Mouse (Mus musculus) midbrain, embryonic 15.5 days (tissue): ENCODE data around the gene Xpnpep1. TPM values are rescaled to one million over a fixed set of nuclear protein-coding genes. Genes with fewer than 3 reads are reported as not detected.

Source experiments
- ATAC-seq: fragments of 200-750 bp; cut with Nextera tagmentation; replicated peaks from 2 replicates; pipeline ENCODE4 v1.8.0; 2017; ENCODE audit warnings: moderate TSS enrichment
- H3K27ac ChIP-seq: fragments of 300-500 bp; sonication (generic); 2 replicates; pipeline ENCODE4 v1.5.1; 2015; ENCODE audit warnings: mild to moderate bottlenecking, inconsistent platforms
- H3K27me3 ChIP-seq: fragments of 300-500 bp; sonication (generic); replicated peaks from 2 replicates; pipeline ENCODE4 v1.6.1; 2015; ENCODE audit warnings: inconsistent platforms
- H3K36me3 ChIP-seq: fragments of 300-500 bp; sonication (generic); replicated peaks from 2 replicates; pipeline ENCODE4 v1.6.1; 2015; ENCODE audit warnings: inconsistent platforms
- H3K4me1 ChIP-seq: fragments of 300-500 bp; sonication (generic); 2 replicates; pipeline ENCODE4 v1.6.1; 2015; ENCODE audit warnings: inconsistent platforms
- H3K4me2 ChIP-seq: fragments of 300-500 bp; sonication (generic); 2 replicates; pipeline ENCODE4 v1.6.1; 2015; ENCODE audit warnings: inconsistent platforms, mild to moderate bottlenecking, moderate library complexity
- H3K4me3 ChIP-seq: fragments of 300-500 bp; sonication (generic); 2 replicates; pipeline ENCODE4 v1.5.1; 2015; ENCODE audit warnings: mild to moderate bottlenecking, inconsistent platforms
- H3K9ac ChIP-seq: fragments of 300-500 bp; sonication (generic); 2 replicates; pipeline ENCODE4 v1.6.1; 2015; ENCODE audit warnings: mild to moderate bottlenecking, inconsistent platforms
- H3K9me3 ChIP-seq: fragments of 300-500 bp; sonication (generic); 2 replicates; pipeline ENCODE4 v1.6.1; 2016; ENCODE audit warnings: inconsistent platforms
- WGBS: fragments of 180-500 bp; shearing (Covaris S2); methylation state at CpG from one replicate; pipeline ENCODE4 v1.1.7; 2015; ENCODE audit warnings: mixed read lengths; 5-methylcytosine and 5-hydroxymethylcytosine counted together
- polyA plus RNA-seq: library from polyadenylated mRNA; unstranded; fragments of >200 nt; fragmentation: Nextera tagmentation; extraction: Ambion mirVana; gene quantifications from 2 replicates; pipeline ENCODE4 v1.2.1, GENCODE M21; 2015

Xpnpep1 gene
- polyA plus RNA-seq, 1 experiment from 2014 or later: 125 TPM

DNA sequence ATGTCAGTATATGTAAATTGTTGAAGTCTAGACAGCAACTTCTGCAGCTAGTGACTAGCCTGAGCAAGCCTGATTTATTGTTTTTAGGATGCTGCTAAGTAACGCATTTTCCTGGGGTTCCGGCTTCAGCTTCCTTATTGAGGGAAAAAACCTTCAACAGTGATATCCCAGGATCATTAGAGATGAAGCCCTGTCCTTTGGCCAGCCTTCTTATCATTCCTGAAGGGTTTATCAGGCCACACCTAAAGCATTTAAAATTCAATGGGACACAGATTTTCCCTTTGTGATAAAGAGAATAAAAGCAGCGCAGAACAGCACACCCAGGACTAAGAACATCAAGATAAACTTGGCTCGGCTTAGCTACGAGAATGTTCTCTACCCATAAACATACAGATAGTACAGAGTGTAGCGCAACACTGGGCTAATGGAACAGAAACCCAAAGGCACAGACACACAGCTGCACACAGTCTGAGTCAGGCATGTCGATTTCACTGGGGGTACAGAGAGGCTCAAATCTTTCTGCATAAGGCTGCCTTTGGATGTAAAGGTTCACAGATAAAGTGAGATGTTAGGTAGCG, 17.9 kb downstream of the Xpnpep1 start:
- H3K36me3 ChIP-seq: peaks cover 9% of the 10 kb centered on the region; the same call in 1 of the 2 replicates

DNA sequence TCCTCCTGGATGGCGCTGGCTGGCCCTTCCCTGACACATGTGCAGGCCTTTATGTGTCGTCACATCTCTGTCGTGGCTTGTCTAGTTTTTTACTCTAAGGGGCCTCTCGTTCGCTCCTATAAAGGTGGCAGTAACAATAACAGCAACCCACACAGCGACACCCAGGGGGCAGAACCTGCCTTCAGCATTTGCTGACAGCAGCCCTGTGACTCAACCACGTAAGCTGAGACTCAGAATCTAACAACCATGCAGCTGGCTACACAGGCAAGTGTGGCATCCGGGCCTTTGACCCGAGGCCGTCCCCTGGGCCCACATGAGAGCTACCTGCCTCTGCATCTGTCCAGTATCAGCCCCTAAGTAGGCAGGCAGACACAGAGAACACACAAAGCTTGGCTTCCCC, 18.5 kb downstream of the Xpnpep1 start:
- H3K36me3 ChIP-seq: peaks cover 9% of the 10 kb centered on the region; the same call in 1 of the 2 replicates
- no peak for ATAC-seq
- no peak overlapping the region for H3K9ac ChIP-seq
- 88% methylated on average over 10 of the region's 10 CpGs for WGBS
- H3K4me1 ChIP-seq: no peaks in the 10 kb centered on the region
- no peak overlapping the region for H3K4me3 ChIP-seq
- H3K9me3 ChIP-seq: no peaks in the 10 kb centered on the region
- no peaks in the 10 kb centered on the region for H3K27me3 ChIP-seq
- no peak overlapping the region for H3K27ac ChIP-seq
- H3K4me2 ChIP-seq: no peak overlapping the region

More for the DNA sequence above, 17.9 kb downstream of the Xpnpep1 start:
- 88% methylated on average over 8 of the region's 8 CpGs for WGBS
- H3K27ac ChIP-seq: no peak overlapping the region
- no peaks in the 10 kb centered on the region for H3K27me3 ChIP-seq
- H3K9me3 ChIP-seq: no peaks in the 10 kb centered on the region
- H3K4me3 ChIP-seq: no peak overlapping the region
- H3K9ac ChIP-seq: no peak overlapping the region
- no peak for ATAC-seq
- no peaks in the 10 kb centered on the region for H3K4me1 ChIP-seq
- H3K4me2 ChIP-seq: no peak overlapping the region

DNA sequence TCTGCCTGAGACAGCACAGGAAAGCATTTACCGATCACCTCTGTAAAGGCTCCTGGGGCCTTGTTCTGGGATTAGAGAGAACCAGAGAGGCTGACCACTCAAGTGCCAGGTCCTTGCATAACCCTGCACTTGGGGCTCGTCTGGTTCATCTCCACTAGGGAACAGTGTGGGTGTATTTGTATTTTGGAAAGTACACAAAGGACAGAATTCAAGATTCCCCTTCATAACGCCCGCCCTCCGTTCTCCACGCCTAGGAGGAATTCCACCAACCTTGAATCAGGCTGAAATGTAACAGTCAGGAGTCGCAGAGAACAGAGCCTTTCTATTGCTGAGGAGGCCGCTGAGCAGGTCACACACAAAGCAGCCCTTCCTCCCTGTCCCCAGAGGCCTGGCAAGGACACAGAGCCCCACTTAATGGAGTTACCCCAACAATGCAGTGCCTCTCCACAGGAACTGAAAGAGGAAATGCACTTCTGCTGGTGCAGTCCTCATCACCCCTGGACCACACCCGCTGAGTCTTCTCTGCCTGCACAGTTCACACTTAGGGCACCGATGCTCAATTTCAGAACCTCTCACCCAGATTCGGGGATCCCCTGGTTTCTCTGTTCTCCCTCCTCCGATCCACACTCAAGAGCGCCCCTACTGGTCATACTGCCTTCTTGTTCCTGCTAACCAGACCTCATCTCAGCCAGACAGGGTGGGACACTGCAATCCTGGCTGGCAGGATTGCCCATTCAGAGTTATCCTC, 20.1 kb downstream of the Xpnpep1 start:
- Histone ChIP-seq H3K36me3 (peaks cover 7% of the 10 kb centered on the region; the same call in 1 of the 2 replicates), H3K9ac (no peak overlapping the region), H3K4me3 (no peak overlapping the region), H3K4me1 (no peaks in the 10 kb centered on the region), H3K9me3 (no peaks in the 10 kb centered on the region), H3K27me3 (no peaks in the 10 kb centered on the region), H3K27ac (no peak overlapping the region), H3K4me2 (no peak overlapping the region)
- WGBS: 69% methylated on average over 13 of the region's 13 CpGs
- no peak for ATAC-seq

DNA sequence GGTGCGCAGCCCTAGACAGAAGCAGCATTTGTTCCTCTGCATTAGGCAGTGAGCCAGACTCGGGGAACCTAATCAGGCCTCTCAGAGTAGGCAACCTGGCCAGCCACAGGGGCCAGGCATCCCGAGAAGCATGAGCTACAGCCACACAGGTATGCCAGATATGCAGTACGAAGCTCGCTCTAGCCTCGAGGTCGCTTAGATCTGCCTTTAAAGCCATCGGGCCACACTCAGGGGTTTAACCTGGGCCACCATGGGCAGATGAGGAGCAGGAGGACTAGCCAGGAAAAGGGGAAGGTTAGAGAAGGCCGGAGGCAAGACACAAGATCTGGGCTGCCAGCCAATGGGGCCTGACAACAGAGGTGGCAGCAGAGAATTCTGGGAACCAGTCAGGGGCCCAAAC, 22.1 kb downstream of the Xpnpep1 start:
- Histone ChIP-seq H3K27me3 (no peaks in the 10 kb centered on the region), H3K9me3 (no peaks in the 10 kb centered on the region), H3K36me3 (no peaks in the 10 kb centered on the region; the same call in 1 of the 2 replicates), H3K4me3 (no peak overlapping the region), H3K27ac (no peak overlapping the region), H3K4me1 (no peaks in the 10 kb centered on the region), H3K9ac (no peak overlapping the region), H3K4me2 (no peak overlapping the region)
- ATAC-seq: no peak
- 91% methylated on average over 9 of the region's 9 CpGs for WGBS

DNA sequence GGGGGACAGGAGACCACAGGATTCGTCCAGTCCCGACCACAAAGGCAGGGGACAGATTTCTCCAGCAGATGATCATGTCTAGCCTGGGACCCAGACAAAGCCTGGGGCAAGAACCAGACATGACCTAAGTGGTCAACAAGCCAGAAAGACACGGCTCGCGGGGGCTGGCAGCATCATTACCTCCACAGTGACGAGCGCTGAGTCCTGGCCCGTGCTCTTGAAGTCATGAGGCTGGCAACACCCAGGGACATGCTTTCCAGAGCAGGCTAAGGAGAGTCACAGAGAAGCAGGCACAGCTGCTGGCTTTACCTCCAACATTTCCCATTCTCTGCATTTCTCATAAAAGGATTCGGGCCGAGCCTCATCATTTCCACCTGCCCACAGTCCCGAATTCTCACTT, 22.8 kb downstream of the Xpnpep1 start:
- ATAC-seq: no peak
- Histone ChIP-seq H3K4me3 (no peak overlapping the region), H3K4me2 (no peak overlapping the region), H3K4me1 (no peaks in the 10 kb centered on the region), H3K9ac (no peak overlapping the region), H3K27ac (no peak overlapping the region), H3K36me3 (peaks cover under 1% of the 10 kb centered on the region; the same call in 1 of the 2 replicates), H3K9me3 (no peaks in the 10 kb centered on the region), H3K27me3 (no peaks in the 10 kb centered on the region)
- 90% methylated on average over 11 of the region's 11 CpGs for WGBS

DNA sequence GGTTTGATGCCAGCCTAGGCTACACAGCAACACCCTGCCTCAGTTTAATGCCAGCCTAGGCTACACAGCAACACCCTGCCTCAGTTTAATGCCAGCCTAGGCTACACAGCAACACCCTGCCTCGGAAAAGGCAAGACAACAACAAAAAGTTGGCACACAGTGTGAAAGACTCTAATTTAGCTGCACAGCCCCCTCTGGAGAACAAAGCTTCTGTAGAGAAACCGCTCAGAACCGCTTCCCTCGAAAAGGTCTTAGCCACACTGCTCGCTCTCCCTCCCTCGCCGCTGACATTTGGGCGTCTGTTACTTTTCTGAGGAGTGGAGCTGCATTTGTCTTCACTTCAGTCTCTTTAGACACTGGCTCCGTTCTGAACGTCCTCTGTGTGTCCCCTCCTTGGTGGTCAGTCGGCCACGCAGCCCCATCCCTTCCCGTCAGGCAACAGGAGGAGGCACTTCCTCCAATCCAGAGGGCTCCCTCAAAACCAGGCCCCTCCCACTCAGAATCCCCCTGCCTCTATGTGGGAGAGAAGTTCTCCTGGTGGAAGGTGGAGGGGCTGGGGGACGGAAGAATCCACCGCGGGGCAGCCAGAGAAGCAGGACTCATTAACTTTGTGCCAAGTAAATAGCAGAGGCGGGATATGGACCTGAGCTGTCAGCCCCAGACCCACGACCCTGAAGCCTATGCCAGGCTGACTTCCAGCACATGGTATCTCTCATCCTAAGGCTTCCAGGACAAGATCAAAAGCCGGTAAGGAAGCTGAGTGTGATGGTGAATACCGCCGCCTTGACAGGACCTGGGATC, 24.9 kb downstream of the Xpnpep1 start:
- Histone ChIP-seq H3K36me3 (0 out of 2 replicates have a peak, but pooled peaks cover 10% of the 10 kb centered on the region), H3K9ac (no peak overlapping the region), H3K4me3 (no peak overlapping the region), H3K4me1 (no peaks in the 10 kb centered on the region), H3K9me3 (no peaks in the 10 kb centered on the region), H3K4me2 (peak overlapping the region; percentile 5; the same call in 1 of the 2 replicates), H3K27ac (no peak overlapping the region), H3K27me3 (no peaks in the 10 kb centered on the region)
- 48% methylated on average over 21 of the region's 21 CpGs for WGBS
- ATAC-seq: peak; percentile 67

DNA sequence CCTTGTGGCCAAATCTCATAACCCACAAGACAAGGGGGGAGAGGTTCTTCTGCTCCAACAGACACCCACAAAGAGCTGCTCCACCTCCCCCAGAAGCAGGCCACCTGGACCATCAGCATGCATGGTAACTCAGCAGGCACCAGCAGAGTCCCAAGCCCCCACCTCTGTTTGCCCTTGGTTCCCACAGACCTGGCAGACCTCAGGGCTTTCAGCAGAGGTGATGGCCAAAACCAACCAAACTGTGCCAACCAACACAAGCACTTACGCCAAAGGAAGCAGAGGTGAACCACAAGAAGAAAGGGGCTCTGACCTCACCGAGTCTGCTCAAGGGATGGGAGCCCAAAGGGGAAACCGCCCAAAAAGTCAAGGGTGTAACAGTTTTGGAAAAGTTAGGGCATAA, 26.3 kb downstream of the Xpnpep1 start:
- Histone ChIP-seq H3K4me2 (no peak overlapping the region), H3K4me3 (no peak overlapping the region), H3K9me3 (no peaks in the 10 kb centered on the region), H3K27me3 (no peaks in the 10 kb centered on the region), H3K4me1 (no peaks in the 10 kb centered on the region), H3K9ac (no peak overlapping the region), H3K36me3 (0 out of 2 replicates have a peak, but pooled peaks cover 10% of the 10 kb centered on the region), H3K27ac (no peak overlapping the region)
- WGBS: 96% methylated on average over 3 of the region's 3 CpGs
- no peak for ATAC-seq

DNA sequence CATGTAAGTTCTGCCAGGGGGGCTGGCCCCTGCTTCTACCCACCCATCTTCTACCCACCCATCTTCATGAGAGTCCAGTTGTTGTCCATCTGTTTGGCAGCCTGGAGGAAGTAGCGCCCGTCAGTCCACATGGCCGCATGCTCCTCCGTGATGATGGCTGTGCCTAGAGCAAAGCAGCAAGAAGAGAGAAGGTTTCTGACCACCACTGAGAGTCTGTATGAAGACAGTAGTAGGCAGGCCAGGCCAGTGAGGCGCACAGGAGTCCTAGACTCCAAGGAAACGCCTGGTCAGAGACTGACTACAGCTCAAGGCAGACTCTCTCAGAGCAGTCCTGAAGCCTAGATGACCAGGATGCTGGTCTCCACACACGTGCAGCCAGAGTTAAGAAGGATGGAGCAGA, 26.7 kb downstream of the Xpnpep1 start:
- no peaks in the 10 kb centered on the region for H3K27me3 ChIP-seq
- no peak overlapping the region for H3K9ac ChIP-seq
- 97% methylated on average over 7 of the region's 7 CpGs for WGBS
- no peak overlapping the region for H3K4me2 ChIP-seq
- H3K4me1 ChIP-seq: 0 out of 2 replicates have a peak, but pooled peaks cover under 1% of the 10 kb centered on the region
- ATAC-seq: no peak
- H3K4me3 ChIP-seq: no peak overlapping the region
- H3K9me3 ChIP-seq: no peaks in the 10 kb centered on the region
- 0 out of 2 replicates have a peak, but pooled peaks cover 10% of the 10 kb centered on the region for H3K36me3 ChIP-seq
- H3K27ac ChIP-seq: no peak overlapping the region

DNA sequence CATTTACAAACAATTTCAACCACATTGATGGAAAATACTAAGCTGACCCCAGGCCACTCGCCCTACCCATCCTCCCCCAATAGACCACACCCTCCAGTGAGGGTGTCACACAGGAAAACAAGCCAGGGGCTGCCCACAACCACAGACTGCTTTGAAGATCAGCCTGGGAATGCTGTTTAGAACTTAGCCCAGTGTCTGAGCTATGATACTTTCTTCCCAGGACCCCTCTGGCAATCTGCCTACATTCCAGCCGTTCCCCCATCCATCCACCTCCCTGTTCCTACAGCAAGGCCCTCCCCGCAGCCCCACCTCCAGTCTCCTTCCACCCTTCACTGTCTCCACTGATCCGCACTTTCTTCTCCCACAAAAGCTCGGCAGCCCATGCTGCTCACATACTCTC, 29.1 kb downstream of the Xpnpep1 start:
- 73% methylated on average over 5 of the region's 5 CpGs for WGBS
- ATAC-seq: no peak
- Histone ChIP-seq H3K4me3 (no peak overlapping the region), H3K4me1 (0 out of 2 replicates have a peak, but pooled peaks cover 4% of the 10 kb centered on the region), H3K9ac (no peak overlapping the region), H3K4me2 (no peak overlapping the region), H3K27me3 (no peaks in the 10 kb centered on the region), H3K9me3 (no peaks in the 10 kb centered on the region), H3K27ac (no peak overlapping the region), H3K36me3 (peaks cover 15% of the 10 kb centered on the region; the same call in 1 of the 2 replicates)

DNA sequence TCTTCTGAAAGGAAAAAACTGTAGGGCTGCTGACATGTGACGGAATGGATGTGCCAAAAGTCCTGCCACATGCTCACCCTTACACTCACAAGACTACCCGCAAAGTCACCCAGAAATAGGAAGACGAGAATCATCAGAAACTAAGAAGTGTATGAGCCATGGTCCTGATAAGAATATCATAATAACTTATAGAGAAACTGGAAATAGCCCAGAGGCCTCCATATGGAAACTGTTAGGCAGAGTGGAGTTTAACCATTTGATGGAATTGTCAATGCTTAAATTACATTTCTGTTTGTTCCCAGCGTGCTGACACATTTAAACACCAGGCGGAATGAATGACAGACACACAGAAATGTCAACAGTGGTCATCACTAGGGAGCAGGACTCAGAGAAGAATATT, 31.1 kb downstream of the Xpnpep1 start:
- peaks cover 22% of the 10 kb centered on the region for H3K36me3 ChIP-seq

DNA sequence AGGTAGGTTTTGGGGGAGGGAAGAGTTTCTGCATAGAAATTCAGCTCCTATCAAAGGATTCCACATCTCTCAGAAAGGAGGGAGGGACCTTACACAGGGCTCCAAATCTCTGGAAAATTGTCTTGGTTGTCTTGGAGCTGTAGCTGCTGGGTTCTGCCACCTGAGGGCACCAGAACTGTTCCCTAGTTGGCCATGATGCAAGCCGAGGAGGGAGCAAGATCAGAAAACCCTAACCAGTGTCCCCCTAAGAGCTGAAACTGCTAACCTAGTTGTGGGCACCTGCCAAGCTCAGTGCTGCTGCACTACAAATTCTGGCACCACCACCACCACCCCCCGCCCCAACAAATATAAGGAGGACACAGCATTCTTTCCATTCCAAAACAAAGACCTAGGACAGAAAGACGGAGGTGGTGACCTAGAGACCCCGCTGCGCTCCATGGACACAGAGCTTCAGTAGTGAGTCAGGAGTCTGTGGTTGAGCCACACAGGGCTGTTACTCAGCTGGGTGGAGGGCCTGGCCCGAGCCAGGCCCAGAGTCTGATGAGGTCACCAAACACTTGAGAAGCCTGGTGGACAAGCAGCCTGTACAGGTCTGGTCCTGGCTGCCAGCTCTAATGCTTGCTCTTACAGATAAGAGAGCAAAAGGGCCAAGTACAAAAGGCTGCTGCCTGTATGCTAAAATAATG, 31.9 kb downstream of the Xpnpep1 start:
- no peak overlapping the region for H3K27ac ChIP-seq
- H3K27me3 ChIP-seq: no peaks in the 10 kb centered on the region
- H3K4me2 ChIP-seq: no peak overlapping the region
- no peak overlapping the region for H3K9ac ChIP-seq
- peak; percentile 65 for ATAC-seq
- no peak overlapping the region for H3K4me3 ChIP-seq
- H3K36me3 ChIP-seq: peaks cover 25% of the 10 kb centered on the region
- no peaks in the 10 kb centered on the region for H3K9me3 ChIP-seq
- H3K4me1 ChIP-seq: 0 out of 2 replicates have a peak, but pooled peaks cover 4% of the 10 kb centered on the region
- 72% methylated on average over 6 of the region's 6 CpGs for WGBS

More for the DNA sequence above, 31.1 kb downstream of the Xpnpep1 start:
- Histone ChIP-seq H3K27me3 (no peaks in the 10 kb centered on the region), H3K27ac (no peak overlapping the region), H3K9me3 (no peaks in the 10 kb centered on the region), H3K4me2 (no peak overlapping the region), H3K4me1 (0 out of 2 replicates have a peak, but pooled peaks cover 4% of the 10 kb centered on the region), H3K9ac (no peak overlapping the region), H3K4me3 (no peak overlapping the region)
- 90% methylated on average over 5 of the region's 5 CpGs for WGBS
- no peak for ATAC-seq
